Mouse (Mus musculus): ENCODE data around the gene Olfr1040.

GRCm38 (mm10) chr2:86161738-86162137 lies 15.2 kb upstream of the Olfr1040 start, which contains the start of gene Olfr1042:
- no peak for TF ChIP-seq POLR2A (IDR thresholded peaks at IDR 0.05; ENCODE audit: low read depth, low read length)
- TF ChIP-seq CTCF (conservative IDR thresholded peaks at IDR 0.05; ENCODE audit: insufficient read depth, insufficient read length, low read depth, low read length), result no peak

All from kidney, adult 2 months (tissue).